Mouse (Mus musculus) bone marrow, adult 2 months (tissue): ENCODE results near the gene Ptpn6.
A peak's percentile ranks its signal among the peaks of the same experiment; 100 is the strongest.

Source experiments
- CTCF ChIP-seq: fragments of 200-500 bp; IDR thresholded peaks from 2 replicates; pipeline ENCODE4 v1.5.1; 2011; ENCODE audit warnings: low read length, control low read depth; ENCODE audit not compliant: control insufficient read depth, insufficient read depth
- POLR2A ChIP-seq: fragments of 200-500 bp; IDR thresholded peaks from 2 replicates; pipeline ENCODE4 v1.6.1; 2011; ENCODE audit warnings: low read depth, mild to moderate bottlenecking, control low read depth, low read length, borderline replicate concordance; ENCODE audit not compliant: control insufficient read depth

GRCm38 (mm10) chr6:124759259-124759658, 20.7 kb upstream of the Ptpn6 start:
- TF ChIP-seq CTCF, result peak; percentile 98
- no peak for TF ChIP-seq POLR2A
